Mouse (Mus musculus): ENCODE measurements around the gene Txndc2.
A peak's percentile ranks its signal among the peaks of the same experiment; 100 is the strongest.

The Txndc2 gene

GRCm38 (mm10) chr17:65612391-65613141, 29.4 kb downstream of the Txndc2 start:
- DNase-seq (ENCODE audit: low spot score in 2 of 2), result peak in 1 of 2 experiments; percentile 32

- no peak for DNase-seq (ENCODE audit: low spot score in 2 of 2)
Observed at GRCm38 (mm10) chr17:65611721-65612120, 30.2 kb downstream of the Txndc2 start.

- no peak for DNase-seq (ENCODE audit: low spot score in 2 of 2)
Observed at GRCm38 (mm10) chr17:65608743-65609142, 33.2 kb downstream of the Txndc2 start.

GRCm38 (mm10) chr17:65608312-65608687, 33.7 kb downstream of the Txndc2 start:
- no peak for DNase-seq (ENCODE audit: low spot score in 2 of 2)

- DNase-seq (ENCODE audit: low spot score in 2 of 2), result no peak
Observed at GRCm38 (mm10) chr17:65607574-65608311, 34.2 kb downstream of the Txndc2 start.

GRCm38 (mm10) chr17:65606014-65606413, 36.0 kb downstream of the Txndc2 start:
- no peak for DNase-seq (ENCODE audit: low spot score in 2 of 2)

- DNase-seq (ENCODE audit: low spot score in 2 of 2), result no peak
Observed at GRCm38 (mm10) chr17:65604892-65605291, 37.1 kb downstream of the Txndc2 start.

- no peak for DNase-seq (ENCODE audit: low spot score in 2 of 2)
Observed at GRCm38 (mm10) chr17:65604315-65604714, 37.7 kb downstream of the Txndc2 start.

GRCm38 (mm10) chr17:65597857-65598486, 44.0 kb downstream of the Txndc2 start:
- no peak for DNase-seq (ENCODE audit: low spot score in 2 of 2)

- no peak for DNase-seq (ENCODE audit: low spot score in 2 of 2)
Observed at GRCm38 (mm10) chr17:65594687-65595086, 47.3 kb downstream of the Txndc2 start.
